Mouse (Mus musculus) embryonic fibroblast, embryonic 13.5 days (primary cell): ENCODE measurements at regions not wholly inside any gene's neighbourhood (a gene's known extent, or its start where the extent isn't known, plus 50 kb on each side); places are given as distances from the start of the nearest gene placed in this dataset.

Source experiments
- H3K27ac ChIP-seq: 2 replicates; pipeline ENCODE4 v1.5.1; 2012; ENCODE audit warnings: low read length, control low read depth, inconsistent platforms; ENCODE audit not compliant: insufficient read depth
- H3K4me1 ChIP-seq: 2 replicates; pipeline ENCODE4 v1.6.1; 2011; ENCODE audit warnings: low read length; ENCODE audit not compliant: control insufficient read depth, insufficient read depth
- H3K4me3 ChIP-seq: 2 replicates; pipeline ENCODE4 v1.5.1; 2011; ENCODE audit warnings: mild to moderate bottlenecking, control low read depth, low read length; ENCODE audit not compliant: insufficient read depth
- CTCF ChIP-seq: IDR thresholded peaks from 2 replicates; pipeline ENCODE4 v1.5.1; 2011; ENCODE audit warnings: mild to moderate bottlenecking, control low read depth, low read length, moderate library complexity, borderline replicate concordance; ENCODE audit not compliant: insufficient read depth
- POLR2A ChIP-seq: IDR thresholded peaks from 2 replicates; pipeline ENCODE4 v1.6.1; 2011; ENCODE audit warnings: low read depth, mild to moderate bottlenecking, control low read depth, low read length, moderate library complexity

- TF ChIP-seq POLR2A = no peak
- TF ChIP-seq CTCF = no peak
- Histone ChIP-seq H3K4me1 (peaks cover 27% of the 10 kb centered on the region), H3K4me3 (no peak overlapping the region), H3K27ac (no peak overlapping the region)
These were observed 260.6 kb downstream of the Dysf start for GRCm38 (mm10) chr6:84269023-84269422.

DNA sequence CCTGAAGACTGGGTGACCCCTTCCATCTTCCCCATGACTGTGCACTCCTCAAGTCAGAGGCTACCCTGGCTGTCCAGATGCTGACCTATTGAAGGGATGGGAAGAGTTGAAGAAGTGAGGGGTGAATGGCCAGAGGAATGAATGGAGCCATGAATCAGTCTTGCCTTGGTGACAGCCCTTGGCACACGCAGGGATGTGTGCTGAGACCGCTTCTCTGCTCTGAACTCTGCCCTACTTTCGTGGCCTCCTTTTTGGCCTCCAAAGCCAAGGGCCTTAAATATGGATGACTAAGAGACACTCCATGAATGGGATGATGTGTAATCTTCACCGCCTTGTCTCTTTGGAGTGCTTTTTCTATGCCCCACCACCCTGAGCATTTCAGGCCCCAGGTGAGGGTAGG is 259.7 kb downstream of the Dysf start:
- Histone ChIP-seq H3K4me3 (no peak overlapping the region), H3K4me1 (peaks cover 27% of the 10 kb centered on the region), H3K27ac (no peak overlapping the region)
- TF ChIP-seq CTCF = no peak
- no peak for TF ChIP-seq POLR2A

DNA sequence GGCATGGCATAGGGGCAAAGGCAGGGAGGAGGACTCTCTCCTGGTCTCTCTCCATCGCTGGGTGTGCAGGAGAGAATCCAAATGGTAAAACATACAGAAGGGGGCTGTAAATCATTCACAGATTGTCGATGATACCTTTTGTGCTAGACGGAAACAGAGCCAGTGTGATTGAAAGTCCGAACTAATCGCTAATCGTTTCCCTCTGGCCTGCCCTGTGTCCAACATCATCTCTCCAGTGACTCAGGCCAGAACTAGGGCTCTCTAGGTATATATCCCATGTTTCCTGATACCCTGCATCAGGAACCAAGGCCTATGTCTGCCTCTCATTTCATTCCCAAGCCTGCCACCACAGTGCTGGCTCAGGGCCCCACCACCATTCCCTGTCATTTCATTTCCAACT is 259.1 kb downstream of the Dysf start:
- no peak for TF ChIP-seq CTCF
- TF ChIP-seq POLR2A = no peak
- Histone ChIP-seq H3K4me3 (no peak overlapping the region), H3K27ac (peak overlapping the region; percentile 43), H3K4me1 (peaks cover 24% of the 10 kb centered on the region)

- H3K4me3 ChIP-seq = no peak overlapping the region
- peaks cover 18% of the 10 kb centered on the region for H3K4me1 ChIP-seq
- peak overlapping the region; percentile 43 for H3K27ac ChIP-seq
- no peak for TF ChIP-seq CTCF
- no peak for TF ChIP-seq POLR2A
These were observed 258.3 kb downstream of the Dysf start for GRCm38 (mm10) chr6:84266736-84267135.

GRCm38 (mm10) chr6:84264681-84265080 is 256.3 kb downstream of the Dysf start:
- TF ChIP-seq CTCF = no peak
- TF ChIP-seq POLR2A = no peak
- Histone ChIP-seq H3K4me3 (no peak overlapping the region), H3K27ac (no peak overlapping the region), H3K4me1 (peaks cover 14% of the 10 kb centered on the region)

GRCm38 (mm10) chr6:84263686-84264085 is 255.3 kb downstream of the Dysf start:
- TF ChIP-seq POLR2A (no peak), CTCF (no peak)
- no peak overlapping the region for H3K4me3 ChIP-seq
- H3K27ac ChIP-seq = no peak overlapping the region
- H3K4me1 ChIP-seq = peaks cover 14% of the 10 kb centered on the region

GRCm38 (mm10) chr6:84262766-84263165 is 254.4 kb downstream of the Dysf start:
- no peak overlapping the region for H3K4me3 ChIP-seq
- peaks cover 14% of the 10 kb centered on the region for H3K4me1 ChIP-seq
- no peak overlapping the region for H3K27ac ChIP-seq
- TF ChIP-seq POLR2A = no peak
- no peak for TF ChIP-seq CTCF

- Histone ChIP-seq H3K4me1 (peaks cover 8% of the 10 kb centered on the region; the same call in 1 of the 2 replicates), H3K4me3 (no peak overlapping the region), H3K27ac (no peak overlapping the region)
- TF ChIP-seq POLR2A = no peak
- no peak for TF ChIP-seq CTCF
These were observed 253.1 kb downstream of the Dysf start for GRCm38 (mm10) chr6:84261483-84261882.
